ENCODE assay signal across 8 mouse cellular contexts in genomic region chr7:141193348-141193856, GRCm38 (mm10). TPM values are rescaled to one million over a fixed set of nuclear protein-coding genes. Genes with fewer than 3 reads are reported as not detected.
DNase-seq lines count a peak whose midpoint lies in the region; ATAC-seq and TF ChIP-seq lines count a peak whose summit lies in the region.

No protein-coding gene starts in this region.

- H3K9ac ChIP-seq in embryonic facial prominence, embryonic 13.5 days: peak overlapping the region; percentile 93
- peak overlapping the region; percentile 81 for H3K9ac ChIP-seq in hindbrain, embryonic 11.5 days (ENCODE audit: low read depth, low read length)

- under 1% methylated on average over 36 of the region's 43 CpGs for WGBS in embryonic facial prominence, embryonic 13.5 days
- under 1% methylated on average over 24 of the region's 43 CpGs for WGBS in hindbrain, embryonic 11.5 days
- whole genome bisulfite sequencing in limb, embryonic 10.5 days: 2% methylated on average over 37 of the region's 43 CpGs

- H3K27ac ChIP-seq in embryonic facial prominence, embryonic 13.5 days: peak overlapping the region; percentile 89
- H3K27ac ChIP-seq in hindbrain, embryonic 11.5 days (ENCODE audit: low read depth, low read length): peak overlapping the region; percentile 79
- H3K27ac ChIP-seq in limb, embryonic 10.5 days: peak overlapping the region; percentile 92
- H3K27ac ChIP-seq in testis, adult 2 months (ENCODE audit: control insufficient read depth, insufficient read depth, low read depth, low read length): peak overlapping the region; percentile 42; the same call in 1 of the 2 replicates

- ATAC-seq in embryonic facial prominence, embryonic 13.5 days (ENCODE audit: insufficient number of reproducible peaks, insufficient read depth, low FRiP score, low TSS enrichment, low read depth): peak; percentile 7; the same call in 1 of the 2 replicates
- ATAC-seq in hindbrain, embryonic 11.5 days (ENCODE audit: low FRiP score): no peak
- peak; percentile 5; the same call in 1 of the 2 replicates for ATAC-seq in megakaryocyte-erythroid progenitor cell, adult 5-6 weeks (replicated peaks; ENCODE audit: low FRiP score, low TSS enrichment, poor library complexity, severe bottlenecking)

- H3K27me3 ChIP-seq in E14TG2a.4 (ENCODE audit: insufficient read depth, low read length): no peaks in the 10 kb centered on the region
- H3K27me3 ChIP-seq in embryonic facial prominence, embryonic 13.5 days: no peaks in the 10 kb centered on the region
- H3K27me3 ChIP-seq in hindbrain, embryonic 11.5 days (ENCODE audit: control insufficient read depth, insufficient read depth, low read length): no peaks in the 10 kb centered on the region
- no peaks in the 10 kb centered on the region for H3K27me3 ChIP-seq in limb, embryonic 10.5 days (ENCODE audit: low read depth, poor library complexity, severe bottlenecking)
- H3K27me3 ChIP-seq in testis, adult 2 months (ENCODE audit: control insufficient read depth, insufficient read depth, low read length): no peaks in the 10 kb centered on the region

- H3K9me3 ChIP-seq in E14TG2a.4 (ENCODE audit: low read length): no peaks in the 10 kb centered on the region
- no peaks in the 10 kb centered on the region for H3K9me3 ChIP-seq in embryonic facial prominence, embryonic 13.5 days
- H3K9me3 ChIP-seq in hindbrain, embryonic 11.5 days (ENCODE audit: control insufficient read depth, low read length): no peaks in the 10 kb centered on the region
- H3K9me3 ChIP-seq in limb, embryonic 10.5 days (replicated peaks): no peaks in the 10 kb centered on the region

- H3K4me2 ChIP-seq in embryonic facial prominence, embryonic 13.5 days: peak overlapping the region; percentile 98
- H3K4me2 ChIP-seq in hindbrain, embryonic 11.5 days (replicated peaks; ENCODE audit: low read depth, low read length): peak overlapping the region; percentile 96

- TF ChIP-seq CTCF in E14TG2a.4 (conservative IDR thresholded peaks at IDR 0.05; ENCODE audit: low read length): no peak
- TF ChIP-seq CTCF in testis, adult 2 months (IDR thresholded peaks at IDR 0.05; ENCODE audit: control insufficient read depth, insufficient read depth, insufficient replicate concordance, low read depth, low read length): no peak

- no peak for TF ChIP-seq POLR2A in testis, adult 2 months (IDR thresholded peaks at IDR 0.05; ENCODE audit: control insufficient read depth, low read depth, low read length)

- peaks cover 49% of the 10 kb centered on the region for H3K36me3 ChIP-seq in E14TG2a.4 (ENCODE audit: insufficient read depth, low read length)
- H3K36me3 ChIP-seq in embryonic facial prominence, embryonic 13.5 days: peaks cover 38% of the 10 kb centered on the region
- H3K36me3 ChIP-seq in hindbrain, embryonic 11.5 days (ENCODE audit: control insufficient read depth, insufficient read depth, low read length): 0 out of 2 replicates have a peak, but pooled peaks cover 3% of the 10 kb centered on the region
- H3K36me3 ChIP-seq in limb, embryonic 10.5 days: peaks cover 42% of the 10 kb centered on the region
- no peaks in the 10 kb centered on the region for H3K36me3 ChIP-seq in testis, adult 2 months (ENCODE audit: control insufficient read depth, insufficient read depth, low read length)

- peak overlapping the region; percentile 96 for H3K4me3 ChIP-seq in E14TG2a.4 (replicated peaks; ENCODE audit: low read length)
- H3K4me3 ChIP-seq in embryonic facial prominence, embryonic 13.5 days: peak overlapping the region; percentile 91
- H3K4me3 ChIP-seq in hindbrain, embryonic 11.5 days (ENCODE audit: low read depth, low read length): peak overlapping the region; percentile 89
- peak overlapping the region; percentile 85 for H3K4me3 ChIP-seq in limb, embryonic 10.5 days
- H3K4me3 ChIP-seq in testis, adult 2 months (ENCODE audit: control insufficient read depth, low read depth, low read length): peak overlapping the region; percentile 83

- peaks cover 45% of the 10 kb centered on the region for H3K4me1 ChIP-seq in E14TG2a.4 (replicated peaks; ENCODE audit: low read depth, low read length)
- peaks cover 27% of the 10 kb centered on the region for H3K4me1 ChIP-seq in embryonic facial prominence, embryonic 13.5 days
- H3K4me1 ChIP-seq in hindbrain, embryonic 11.5 days (replicated peaks; ENCODE audit: control insufficient read depth, insufficient read depth, low read length): peaks cover 7% of the 10 kb centered on the region; the same call in 1 of the 2 replicates
- H3K4me1 ChIP-seq in limb, embryonic 10.5 days: peaks cover 32% of the 10 kb centered on the region
- H3K4me1 ChIP-seq in testis, adult 2 months (ENCODE audit: control insufficient read depth, insufficient read depth, low read length): peaks cover 7% of the 10 kb centered on the region

- peak; percentile 69 for DNase-seq in embryo, embryonic 9.5 days (ENCODE audit: extremely low spot score)
- DNase-seq in embryo, embryonic 11 days: no peak
- DNase-seq in hindbrain, embryonic 11.5 days (ENCODE audit: low spot score): peak; percentile 61
- DNase-seq in limb, embryonic 10.5 days (ENCODE audit: low spot score): no peak

RNA-seq across cellular contexts. Expression of gene Hras, which starts 0.4 kb away (rescaled TPM):
- polyA plus RNA-seq in embryonic facial prominence, embryonic 13.5 days (2015; fragmentation: Nextera tagmentation; extraction: Ambion mirVana): 99.8 and 110 TPM in 2 replicates
- polyA plus RNA-seq in hindbrain, embryonic 11.5 days (2014; fragmentation: Nextera tagmentation; extraction: Ambion mirVana): 98.0 and 99.6 TPM in 2 replicates
- polyA plus RNA-seq in limb, embryonic 10.5 days (2016; fragmentation: Nextera tagmentation; extraction: Ambion mirVana): 101 and 104 TPM in 2 replicates
- 73.1 and 108 TPM in 2 replicates for total RNA-seq in megakaryocyte-erythroid progenitor cell, adult 5-6 weeks (2014; fragmentation: Nextera tagmentation)
- total RNA-seq in megakaryocyte-erythroid progenitor cell, adult 5-6 weeks (2017): 30.1 and 48.6 TPM in 2 replicates
- polyA plus RNA-seq in testis, adult 2 months (2012; rRNA removed): 41.6 and 46.6 TPM in 2 replicates

RNA-seq across cellular contexts. Expression of gene Lrrc56, which starts 0.6 kb away (rescaled TPM):
- polyA plus RNA-seq in embryonic facial prominence, embryonic 13.5 days (2015; fragmentation: Nextera tagmentation; extraction: Ambion mirVana): 11.6 and 13.3 TPM in 2 replicates
- polyA plus RNA-seq in hindbrain, embryonic 11.5 days (2014; fragmentation: Nextera tagmentation; extraction: Ambion mirVana): 6.2 and 7.8 TPM in 2 replicates
- 14.0 and 21.8 TPM in 2 replicates for polyA plus RNA-seq in limb, embryonic 10.5 days (2016; fragmentation: Nextera tagmentation; extraction: Ambion mirVana)
- total RNA-seq in megakaryocyte-erythroid progenitor cell, adult 5-6 weeks (2014; fragmentation: Nextera tagmentation): 4.3 and 6.1 TPM in 2 replicates
- 0.28 and 0.88 TPM in 2 replicates for total RNA-seq in megakaryocyte-erythroid progenitor cell, adult 5-6 weeks (2017)
- 131 and 140 TPM in 2 replicates for polyA plus RNA-seq in testis, adult 2 months (2012; rRNA removed)

RNA-seq across cellular contexts. Expression of gene Lmntd2, which starts 20.5 kb away (rescaled TPM):
- polyA plus RNA-seq in embryonic facial prominence, embryonic 13.5 days (2015; fragmentation: Nextera tagmentation; extraction: Ambion mirVana): 2.8 and 3.4 TPM in 2 replicates
- 2.3 and 3.3 TPM in 2 replicates for polyA plus RNA-seq in hindbrain, embryonic 11.5 days (2014; fragmentation: Nextera tagmentation; extraction: Ambion mirVana)
- 3.5 and 4.5 TPM in 2 replicates for polyA plus RNA-seq in limb, embryonic 10.5 days (2016; fragmentation: Nextera tagmentation; extraction: Ambion mirVana)
- not detected in 2 replicates for total RNA-seq in megakaryocyte-erythroid progenitor cell, adult 5-6 weeks (2014; fragmentation: Nextera tagmentation)
- not detected in 2 replicates for total RNA-seq in megakaryocyte-erythroid progenitor cell, adult 5-6 weeks (2017)
- 216 and 222 TPM in 2 replicates for polyA plus RNA-seq in testis, adult 2 months (2012; rRNA removed)

RNA-seq across cellular contexts. Expression of gene Rnh1, which starts 20.7 kb away (rescaled TPM):
- 111 and 118 TPM in 2 replicates for polyA plus RNA-seq in embryonic facial prominence, embryonic 13.5 days (2015; fragmentation: Nextera tagmentation; extraction: Ambion mirVana)
- 59.6 and 64.4 TPM in 2 replicates for polyA plus RNA-seq in hindbrain, embryonic 11.5 days (2014; fragmentation: Nextera tagmentation; extraction: Ambion mirVana)
- 67.7 and 85.0 TPM in 2 replicates for polyA plus RNA-seq in limb, embryonic 10.5 days (2016; fragmentation: Nextera tagmentation; extraction: Ambion mirVana)
- 43.7 and 54.2 TPM in 2 replicates for total RNA-seq in megakaryocyte-erythroid progenitor cell, adult 5-6 weeks (2014; fragmentation: Nextera tagmentation)
- 20.7 and 30.4 TPM in 2 replicates for total RNA-seq in megakaryocyte-erythroid progenitor cell, adult 5-6 weeks (2017)
- 16.6 and 16.7 TPM in 2 replicates for polyA plus RNA-seq in testis, adult 2 months (2012; rRNA removed)

RNA-seq across cellular contexts. Expression of gene Rassf7, which starts 22.3 kb away (rescaled TPM):
- polyA plus RNA-seq in embryonic facial prominence, embryonic 13.5 days (2015; fragmentation: Nextera tagmentation; extraction: Ambion mirVana): 32.9 and 40.0 TPM in 2 replicates
- 36.4 and 37.8 TPM in 2 replicates for polyA plus RNA-seq in hindbrain, embryonic 11.5 days (2014; fragmentation: Nextera tagmentation; extraction: Ambion mirVana)
- 44.7 and 53.5 TPM in 2 replicates for polyA plus RNA-seq in limb, embryonic 10.5 days (2016; fragmentation: Nextera tagmentation; extraction: Ambion mirVana)
- 3.1 and 6.4 TPM in 2 replicates for total RNA-seq in megakaryocyte-erythroid progenitor cell, adult 5-6 weeks (2014; fragmentation: Nextera tagmentation)
- 3.4 and 4.6 TPM in 2 replicates for total RNA-seq in megakaryocyte-erythroid progenitor cell, adult 5-6 weeks (2017)
- polyA plus RNA-seq in testis, adult 2 months (2012; rRNA removed): 33.5 and 41.7 TPM in 2 replicates

Comparison
In these comparisons a context has a peak if more than half of its experiments do, and no peak if none do; other contexts are left out.
1. DNase-seq: peak in embryo, embryonic 9.5 days (single experiment) and hindbrain, embryonic 11.5 days (single experiment); none in embryo, embryonic 11 days (single experiment) and limb, embryonic 10.5 days (single experiment).
2. H3K27ac ChIP-seq: peak in every context shown above with its lines; median percentile 92 in limb, embryonic 10.5 days; 89 in embryonic facial prominence, embryonic 13.5 days; 79 in hindbrain, embryonic 11.5 days; 42 in testis, adult 2 months.
3. RNA of gene Lmntd2, which starts 20.5 kb away (polyA plus RNA-seq): 216 to 222 TPM in testis, adult 2 months; 3.5 to 4.5 TPM in limb, embryonic 10.5 days, 2.8 to 3.4 TPM in embryonic facial prominence, embryonic 13.5 days and 2.3 to 3.3 TPM in hindbrain, embryonic 11.5 days; every median in the first group is over 10 times any median in the second.
4. Peak in every context shown above with its lines, with median percentiles within 50 percentile points of each other: H3K4me3 ChIP-seq.